Mouse (Mus musculus) cerebellum, adult 2 months (tissue): ENCODE measurements at regions not wholly inside any gene's neighbourhood (a gene's known extent, or its start where the extent isn't known, plus 50 kb on each side); places are given as distances from the start of the nearest gene placed in this dataset.

ENCODE experiments used
- DNase-seq, 2 experiments: peaks; one replicate each; pipeline ENCODE4 v3.0.0; 2021
- H3K27ac ChIP-seq: fragments of 200-500 bp; 2 replicates; pipeline ENCODE4 v1.5.1; 2012; ENCODE audit warnings: low read length, control low read depth, inconsistent platforms; ENCODE audit not compliant: insufficient read depth
- H3K27me3 ChIP-seq: fragments of 200-500 bp; 2 replicates; pipeline ENCODE4 v1.6.1; 2012; ENCODE audit warnings: inconsistent platforms, mild to moderate bottlenecking, low read length, moderate library complexity; ENCODE audit not compliant: control insufficient read depth, insufficient read depth
- H3K4me1 ChIP-seq: fragments of 200-500 bp; 2 replicates; pipeline ENCODE4 v1.6.1; 2011; ENCODE audit warnings: low read length; ENCODE audit not compliant: control insufficient read depth, insufficient read depth
- H3K4me3 ChIP-seq: fragments of 200-500 bp; replicated peaks from 2 replicates; pipeline ENCODE3; 2011; ENCODE audit warnings: mild to moderate bottlenecking, low read depth, low read length, control low read depth; ENCODE audit not compliant: insufficient read depth
- CTCF ChIP-seq: fragments of 200-500 bp; IDR thresholded peaks from 2 replicates; pipeline ENCODE4 v1.5.1; 2011; ENCODE audit warnings: low read depth, mild to moderate bottlenecking, control low read depth, low read length, moderate library complexity, borderline replicate concordance; ENCODE audit not compliant: insufficient read depth
- POLR2A ChIP-seq: fragments of 200-500 bp; IDR thresholded peaks from 2 replicates; pipeline ENCODE4 v1.6.1; 2011; ENCODE audit warnings: low read length, control low read depth, borderline replicate concordance; ENCODE audit not compliant: insufficient read depth
- WGBS: fragments of 180-500 bp; shearing (Covaris S2); methylation state at CpG from one replicate; pipeline ENCODE4 v1.1.7; 2018; 5-methylcytosine and 5-hydroxymethylcytosine counted together

DNA sequence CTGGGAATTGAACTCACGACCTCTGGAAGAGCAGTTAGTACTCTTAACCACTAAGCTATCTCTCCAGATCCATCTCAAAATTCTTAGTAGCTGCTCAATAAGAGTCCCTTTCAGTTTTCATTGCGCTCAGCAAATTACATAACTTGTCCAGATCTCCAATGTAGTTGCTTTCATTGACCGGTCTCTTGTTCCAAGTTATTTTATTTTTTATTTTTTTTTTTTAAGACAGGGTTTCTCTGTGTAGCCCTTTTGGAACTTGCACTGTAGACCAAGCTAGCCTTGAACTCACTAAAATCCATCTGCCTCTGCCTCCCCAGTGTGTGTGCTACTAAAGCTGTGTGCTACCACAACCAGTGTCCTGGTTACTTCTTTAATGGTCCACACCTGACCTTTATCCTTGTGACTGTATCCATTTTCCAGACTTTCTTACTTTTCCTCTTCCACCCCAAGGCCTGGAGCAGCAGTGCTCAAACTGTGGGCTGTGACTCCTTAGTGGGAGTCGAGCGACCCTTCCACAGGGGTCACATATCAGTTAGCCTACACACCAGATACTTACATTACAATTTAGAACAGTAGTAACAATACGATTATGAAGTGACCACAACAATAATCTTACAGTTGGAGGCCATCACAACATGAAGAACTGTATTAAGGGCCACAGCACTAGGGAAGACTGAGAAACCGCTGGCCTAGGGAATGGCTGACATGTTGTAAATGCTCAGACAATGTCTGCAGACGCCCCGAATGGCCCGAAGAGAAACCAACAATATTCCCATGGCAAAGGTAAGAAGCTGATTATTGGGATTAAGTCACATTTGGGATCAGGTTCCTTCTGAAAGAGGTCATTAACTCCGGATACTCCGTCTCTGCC is 97.8 kb upstream of the Cpsf6 start:
- DNase-seq, result no peak
- Histone ChIP-seq H3K4me3 (no peak overlapping the region), H3K27me3 (no peaks in the 10 kb centered on the region), H3K4me1 (no peaks in the 10 kb centered on the region; the same call in 1 of the 2 replicates), H3K27ac (no peak overlapping the region)
- WGBS, result 74% methylated on average over 12 of the region's 12 CpGs
- no peak for TF ChIP-seq POLR2A
- TF ChIP-seq CTCF, result no peak

DNA sequence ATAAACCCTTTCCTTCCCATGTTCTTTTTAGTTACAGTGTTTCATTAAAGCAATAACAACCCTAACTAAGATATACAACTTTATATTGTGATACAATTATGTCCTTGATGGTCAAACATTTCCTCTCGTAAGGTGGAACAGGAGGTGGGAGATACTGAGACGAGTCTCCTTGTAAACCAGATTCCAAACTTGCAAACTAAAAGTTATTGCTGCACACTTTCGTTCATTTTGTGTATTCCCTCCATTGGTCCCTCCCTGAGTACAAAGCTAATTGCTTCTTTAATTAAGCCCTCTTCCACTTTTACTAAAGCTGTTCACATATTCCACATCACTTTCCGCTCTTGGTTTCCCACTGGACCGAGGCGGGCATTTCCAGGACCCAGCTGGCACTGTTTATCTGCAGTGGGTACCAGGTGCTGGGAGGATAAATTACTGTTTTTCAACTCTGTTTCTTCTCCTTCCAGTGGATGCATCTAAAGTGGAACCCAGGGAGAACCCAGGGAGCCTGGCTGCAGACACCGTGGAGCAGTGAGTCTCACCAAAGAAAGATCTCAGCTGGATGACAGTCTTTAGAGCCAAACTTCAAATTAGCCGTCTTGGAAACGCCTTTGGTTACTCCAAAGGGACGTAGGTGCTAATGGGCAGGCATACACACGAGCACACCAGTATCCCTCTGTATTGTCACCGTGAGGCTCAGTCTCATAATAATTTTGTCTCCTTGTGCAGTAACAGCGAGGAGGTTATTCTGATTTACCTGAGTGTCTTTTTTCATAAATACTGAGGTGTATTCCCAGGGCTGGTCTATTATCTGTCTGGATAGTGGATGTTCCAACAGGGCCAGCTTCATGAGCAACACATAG is 95.5 kb upstream of the Cpsf6 start:
- no peaks in the 10 kb centered on the region; the same call in 1 of the 2 replicates for H3K4me1 ChIP-seq
- 57% methylated on average over 13 of the region's 13 CpGs for WGBS
- no peak for DNase-seq
- no peak overlapping the region for H3K27ac ChIP-seq
- no peaks in the 10 kb centered on the region for H3K27me3 ChIP-seq
- H3K4me3 ChIP-seq, result no peak overlapping the region
- TF ChIP-seq POLR2A (no peak), CTCF (no peak)

DNA sequence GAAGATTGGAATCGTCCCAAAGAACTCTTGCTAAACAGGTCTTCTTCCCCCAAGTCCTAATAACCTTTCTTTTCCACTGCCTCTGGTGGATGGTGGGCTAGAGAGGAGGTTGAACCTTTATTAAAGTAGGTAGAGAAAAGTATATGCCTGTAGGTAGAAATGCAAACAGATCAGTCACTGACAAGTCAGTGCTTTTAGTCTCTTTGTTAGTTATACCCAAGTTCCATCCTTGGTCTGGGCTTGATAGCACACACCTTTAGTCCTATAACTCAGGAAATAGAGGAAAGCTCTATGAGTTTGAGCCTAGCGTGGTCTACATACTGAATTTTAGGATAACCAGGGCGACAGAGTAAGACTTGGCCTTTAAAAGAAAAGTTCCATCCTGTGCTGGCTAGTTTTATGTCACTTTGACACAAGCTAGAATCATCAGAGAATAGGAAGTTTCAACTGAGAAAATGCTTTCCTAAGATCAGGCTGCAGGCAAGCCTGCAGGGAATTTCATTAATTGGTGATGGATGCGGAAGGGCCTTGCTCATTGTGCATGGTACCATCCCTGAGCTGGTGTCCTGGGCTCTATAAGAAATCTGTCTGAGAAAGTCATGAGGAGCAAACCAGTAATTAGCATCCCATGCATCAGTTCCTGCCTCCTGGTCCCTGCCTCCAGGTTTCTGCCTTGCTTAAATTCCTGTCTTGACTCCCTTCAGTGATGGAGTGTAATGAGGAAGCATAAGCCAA is 94.7 kb upstream of the Cpsf6 start:
- Histone ChIP-seq H3K27me3 (no peaks in the 10 kb centered on the region), H3K4me1 (no peaks in the 10 kb centered on the region; the same call in 1 of the 2 replicates), H3K4me3 (no peak overlapping the region), H3K27ac (no peak overlapping the region)
- no peak for DNase-seq
- TF ChIP-seq POLR2A (no peak), CTCF (no peak)
- 84% methylated on average over 4 of the region's 4 CpGs for WGBS

- no peak overlapping the region for H3K27ac ChIP-seq
- H3K4me3 ChIP-seq, result no peak overlapping the region
- 92% methylated on average over 4 of the region's 4 CpGs for WGBS
- H3K27me3 ChIP-seq, result no peaks in the 10 kb centered on the region
- no peak for TF ChIP-seq POLR2A
- TF ChIP-seq CTCF, result no peak
- no peak for DNase-seq
- H3K4me1 ChIP-seq, result no peaks in the 10 kb centered on the region; the same call in 1 of the 2 replicates
These were observed 93.7 kb upstream of the Cpsf6 start for GRCm38 (mm10) chr10:117473471-117473870.

- Histone ChIP-seq H3K27ac (no peak overlapping the region), H3K27me3 (no peaks in the 10 kb centered on the region), H3K4me1 (no peaks in the 10 kb centered on the region), H3K4me3 (no peak overlapping the region)
- TF ChIP-seq POLR2A (no peak), CTCF (no peak)
- 92% methylated on average over 4 of the region's 4 CpGs for WGBS
- DNase-seq, result no peak
These were observed 92.7 kb upstream of the Cpsf6 start for GRCm38 (mm10) chr10:117472568-117472930.

DNA sequence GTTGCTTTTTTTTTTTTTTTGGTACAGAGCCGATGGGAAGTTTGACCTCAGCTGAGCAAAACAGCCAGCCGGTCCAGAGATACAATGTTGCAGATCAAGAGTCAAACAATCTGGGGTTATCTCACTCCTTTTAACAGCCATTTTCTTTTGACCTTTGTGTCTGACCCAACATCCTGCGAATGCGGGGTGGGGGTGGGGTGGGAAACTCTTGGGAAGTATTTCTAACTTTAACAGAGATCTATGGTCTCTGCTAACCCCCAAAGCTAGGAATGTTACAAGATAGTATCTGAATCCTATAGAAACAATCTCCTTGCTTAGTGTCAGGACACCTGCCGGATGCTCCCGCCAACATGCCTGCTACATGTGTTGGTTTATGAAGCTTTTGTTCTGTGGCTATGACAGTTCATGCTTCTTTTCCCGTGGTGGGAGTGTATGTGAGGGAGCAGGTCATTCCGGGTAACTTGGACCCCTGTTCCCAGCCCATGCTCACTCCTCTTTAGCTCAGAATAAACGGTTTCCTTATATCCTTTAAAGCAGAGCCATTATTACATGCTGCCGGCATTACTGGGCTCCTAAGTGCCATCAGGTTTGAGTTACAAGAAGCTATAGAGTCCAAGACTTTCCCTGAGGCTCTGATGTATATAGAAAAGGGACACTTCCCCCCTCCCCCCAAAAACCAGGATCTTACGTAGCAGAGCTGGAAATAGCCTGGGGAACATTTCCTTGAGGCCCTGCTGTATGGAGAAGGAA is 92.2 kb upstream of the Cpsf6 start:
- Histone ChIP-seq H3K4me3 (no peak overlapping the region), H3K27me3 (no peaks in the 10 kb centered on the region), H3K27ac (no peak overlapping the region), H3K4me1 (no peaks in the 10 kb centered on the region)
- TF ChIP-seq POLR2A, result no peak
- TF ChIP-seq CTCF, result no peak
- 79% methylated on average over 11 of the region's 11 CpGs for WGBS
- DNase-seq, result no peak

- no peak for TF ChIP-seq POLR2A
- TF ChIP-seq CTCF, result no peak
- WGBS, result 54% methylated on average over 8 of the region's 8 CpGs
- H3K4me3 ChIP-seq, result no peak overlapping the region
- no peaks in the 10 kb centered on the region for H3K27me3 ChIP-seq
- no peak for DNase-seq
- no peak overlapping the region for H3K27ac ChIP-seq
- H3K4me1 ChIP-seq, result no peaks in the 10 kb centered on the region
These were observed 91.4 kb upstream of the Cpsf6 start for GRCm38 (mm10) chr10:117471036-117471817.
